Mouse (Mus musculus): ENCODE results near the gene Txnl4b.

Gene Txnl4b

DNA sequence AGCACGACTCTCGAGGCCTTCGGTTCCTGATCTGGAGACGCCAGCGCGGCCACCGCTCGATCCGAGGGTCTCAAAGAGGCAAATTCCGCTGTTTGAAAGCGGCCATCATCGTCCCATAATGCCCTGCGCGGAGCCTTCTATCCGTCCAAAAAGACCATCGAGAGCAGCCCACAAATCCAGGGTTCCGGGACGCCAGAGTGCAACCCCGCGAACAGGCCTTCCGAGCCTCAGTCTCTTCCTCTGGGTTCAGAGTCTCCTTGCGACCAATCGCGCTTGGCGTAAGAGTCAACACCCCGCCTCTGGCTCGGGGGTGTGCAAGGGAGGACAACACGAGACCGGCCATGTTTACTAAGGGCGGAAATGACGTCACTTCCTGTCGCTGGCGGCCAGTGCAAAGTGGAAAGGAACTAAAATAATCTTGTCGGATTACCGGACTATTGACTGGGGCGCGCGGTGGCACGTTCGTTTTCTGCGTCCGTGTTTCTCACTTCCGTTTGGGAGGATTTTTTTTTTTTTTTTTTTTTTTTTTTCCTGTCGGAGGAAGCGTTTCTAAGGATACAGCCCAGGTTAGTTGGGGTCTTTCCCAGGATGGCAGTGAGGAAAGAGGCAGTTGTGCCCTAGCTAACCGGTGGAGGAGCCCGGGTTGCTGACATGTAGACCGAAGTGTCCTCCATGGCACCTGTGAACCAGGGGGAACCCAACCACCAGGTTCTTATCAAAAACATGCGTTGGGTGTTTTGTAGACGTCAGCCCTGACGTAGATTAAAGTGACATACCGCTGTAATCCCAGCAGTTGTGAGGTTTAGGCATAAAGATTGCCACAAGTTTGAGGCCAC, at the start of gene Txnl4b, which contains the start of gene Dhx38:
Txnl4b (plus strand) TSS at position 395 of the 836 bp plus-strand sequence.
Dhx38 (minus strand) TSS at position 364 of the 836 bp plus-strand sequence.
- peak; percentile 99 for DNase-seq (ENCODE audit: low read depth, low spot score)

DNA sequence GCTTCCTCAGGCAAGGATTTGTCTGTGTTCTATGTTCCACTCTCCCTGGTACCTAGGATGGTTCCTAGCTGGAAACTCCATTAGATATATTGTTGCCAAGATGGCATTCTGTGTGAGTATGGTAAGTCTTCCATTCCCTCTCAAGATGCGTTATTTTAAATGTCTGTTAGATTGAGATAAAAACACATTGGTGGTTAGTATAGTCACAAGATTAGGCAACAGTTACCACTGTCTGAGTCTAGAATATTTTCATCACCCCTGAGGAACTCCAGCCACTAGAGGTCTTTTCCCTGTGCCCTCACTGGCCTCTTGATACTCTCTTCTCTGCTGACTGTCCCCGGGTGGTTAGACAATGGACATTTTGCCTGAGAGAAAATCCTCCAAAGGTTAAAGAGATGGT, 41.7 kb upstream of the Txnl4b start:
- DNase-seq (ENCODE audit: low read depth, low spot score), result no peak

DNA sequence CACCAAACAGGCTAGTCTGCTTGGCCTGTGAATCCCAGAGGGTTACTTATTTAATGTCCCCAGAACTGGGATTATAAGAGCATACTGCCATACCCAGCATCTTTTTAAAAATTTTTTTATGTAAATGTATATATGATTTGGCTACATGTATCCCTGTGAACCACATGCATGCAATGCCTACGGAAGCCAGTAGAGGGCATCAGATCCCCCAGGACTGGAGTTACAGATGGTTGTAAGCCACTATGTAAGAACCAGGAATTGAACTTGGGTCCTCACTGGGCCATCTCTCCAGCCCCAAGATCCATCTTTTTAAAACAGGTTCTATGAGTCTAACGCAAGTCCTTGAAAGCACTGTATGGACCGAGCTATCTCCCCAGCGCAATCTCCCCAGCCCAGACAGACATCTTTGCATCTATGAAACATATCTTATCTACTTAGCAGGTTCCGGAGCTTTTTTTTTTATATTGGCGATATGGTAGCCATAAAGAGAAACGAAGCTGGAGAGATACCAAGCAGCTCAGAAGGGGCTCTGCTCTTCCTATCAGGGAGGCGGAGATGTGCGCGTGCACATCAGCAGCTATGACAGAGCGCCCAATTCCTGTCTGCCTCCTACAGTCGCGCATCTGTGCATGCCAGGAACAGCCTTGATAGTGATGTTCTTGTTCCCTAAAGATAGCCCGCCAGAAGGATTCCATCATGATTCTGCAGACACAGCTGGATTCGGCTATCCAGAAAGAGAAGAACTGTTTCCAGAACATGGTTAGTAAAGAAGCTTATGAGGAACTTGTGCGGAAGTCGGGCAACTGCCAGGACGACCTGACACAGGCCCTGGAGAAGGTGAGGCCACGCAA, 30.3 kb upstream of the Txnl4b start:
- DNase-seq (ENCODE audit: low read depth, low spot score), result no peak

DNA sequence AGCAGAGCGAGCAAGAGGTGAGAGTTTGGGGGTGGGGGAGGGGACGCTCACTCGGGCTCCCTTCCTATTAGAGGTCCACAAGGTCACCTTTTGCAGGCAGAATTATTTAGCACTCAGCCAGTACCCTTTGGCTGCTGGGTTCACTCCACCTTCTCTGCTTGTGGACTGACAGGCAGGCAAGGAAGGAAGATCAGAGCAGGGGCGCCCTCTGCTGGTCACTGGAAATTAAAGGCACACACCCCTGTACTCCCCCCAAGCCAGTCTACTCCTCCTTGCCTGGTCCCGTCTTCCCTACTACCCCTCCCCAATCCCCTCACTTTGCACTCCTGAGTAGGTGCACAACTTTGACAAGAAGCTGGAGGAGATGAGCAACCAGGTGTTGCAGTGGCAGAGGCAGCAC, 29.0 kb upstream of the Txnl4b start:
- DNase-seq (ENCODE audit: low read depth, low spot score), result peak; percentile 40

DNA sequence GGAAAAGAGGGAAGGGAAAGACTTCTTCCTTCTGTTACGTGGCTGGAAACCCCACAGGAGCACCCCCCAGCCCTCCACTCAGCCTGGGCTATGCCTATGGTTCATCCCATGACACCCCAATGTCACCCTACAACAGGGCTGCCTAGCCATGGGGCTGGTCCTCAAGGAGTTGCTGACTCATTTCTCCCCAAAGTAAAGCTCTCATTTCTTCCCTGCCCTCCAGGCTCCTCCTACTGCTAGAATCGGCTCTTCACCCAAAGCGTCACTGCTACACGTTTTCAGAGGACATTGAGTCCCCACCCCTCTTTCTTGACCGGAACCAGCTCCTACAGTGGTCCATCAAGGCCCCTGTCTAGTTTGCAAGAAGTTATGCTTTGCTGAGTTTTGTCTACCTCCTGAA, 23.5 kb upstream of the Txnl4b start:
- DNase-seq (ENCODE audit: low read depth, low spot score), result no peak

DNA sequence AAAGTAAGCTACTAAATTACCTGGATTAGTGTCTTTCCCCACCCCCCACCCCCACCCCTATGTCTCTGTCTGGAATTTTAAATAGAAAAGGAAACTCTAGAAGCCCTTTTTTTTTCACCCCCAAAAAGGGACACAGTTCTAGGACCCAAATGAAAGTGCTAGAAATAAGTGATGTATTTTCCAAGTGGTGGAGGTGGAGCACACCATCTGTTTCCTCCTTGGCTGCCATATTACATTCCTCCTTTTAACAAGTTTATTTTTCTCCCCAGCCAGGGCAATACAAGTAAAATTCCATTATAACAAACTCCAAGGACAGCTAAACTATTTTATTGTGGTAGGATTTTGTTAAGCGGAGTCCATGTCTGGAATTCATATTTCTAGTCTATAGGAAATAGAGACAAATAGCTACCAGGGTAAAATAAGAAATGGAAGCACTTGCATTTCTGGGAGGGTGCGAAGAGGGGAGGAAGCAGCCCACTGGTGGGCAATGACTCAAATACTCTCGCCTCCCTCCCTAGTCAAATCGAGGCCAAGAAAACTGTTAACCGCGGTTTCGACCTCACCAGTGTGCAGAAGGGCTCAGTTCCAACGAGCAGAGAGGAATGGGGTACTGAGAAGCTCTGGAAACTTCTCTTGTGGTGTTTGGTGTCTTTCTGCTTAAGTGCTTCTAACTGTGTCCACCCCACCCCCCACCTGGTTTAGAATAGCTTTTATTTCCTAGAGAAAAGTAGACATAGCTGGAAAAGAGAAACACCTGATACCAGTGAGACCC, 22.8 kb upstream of the Txnl4b start:
- DNase-seq (ENCODE audit: low read depth, low spot score), result no peak

DNA sequence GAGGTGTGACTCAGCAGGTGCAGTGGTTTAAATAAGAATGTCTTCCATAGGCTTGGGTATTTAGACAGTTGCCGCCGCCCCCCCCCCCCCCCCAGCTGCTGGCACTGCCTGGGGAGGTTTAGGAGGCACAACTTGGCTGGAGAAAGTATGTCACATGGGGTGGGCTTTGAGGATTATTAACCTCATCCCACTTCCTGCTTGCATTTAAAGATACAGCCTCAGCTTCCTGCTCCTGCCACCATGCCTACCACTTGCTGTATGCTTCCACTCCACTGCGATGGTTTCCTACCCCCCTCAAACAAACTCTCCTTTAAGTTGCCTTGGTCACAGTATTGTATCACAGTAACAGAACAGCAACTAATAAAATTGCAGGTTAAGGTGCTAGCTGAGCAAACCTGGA, 21.6 kb upstream of the Txnl4b start:
- no peak for DNase-seq (ENCODE audit: low read depth, low spot score)

DNA sequence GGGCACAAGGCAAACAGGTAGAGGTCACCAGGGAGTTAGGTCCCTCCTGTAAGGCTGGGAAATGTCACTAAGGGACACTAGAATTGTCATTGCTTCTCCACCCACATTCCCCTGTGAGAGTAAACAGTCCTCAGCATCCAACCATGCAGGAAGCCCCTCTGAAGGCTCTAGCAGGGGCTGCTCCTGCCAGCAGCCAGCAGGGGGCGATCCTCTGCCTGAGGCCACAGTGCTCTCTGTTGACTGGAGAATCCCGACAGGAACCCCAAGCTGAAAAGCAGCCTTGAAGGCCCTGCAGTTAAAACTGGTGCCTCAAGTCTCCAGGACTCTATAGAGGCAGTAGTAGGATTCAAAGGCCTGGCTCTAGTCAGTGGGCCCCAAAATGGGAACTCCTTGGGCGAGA, 14.0 kb upstream of the Txnl4b start:
- DNase-seq (ENCODE audit: low read depth, low spot score), result no peak

DNA sequence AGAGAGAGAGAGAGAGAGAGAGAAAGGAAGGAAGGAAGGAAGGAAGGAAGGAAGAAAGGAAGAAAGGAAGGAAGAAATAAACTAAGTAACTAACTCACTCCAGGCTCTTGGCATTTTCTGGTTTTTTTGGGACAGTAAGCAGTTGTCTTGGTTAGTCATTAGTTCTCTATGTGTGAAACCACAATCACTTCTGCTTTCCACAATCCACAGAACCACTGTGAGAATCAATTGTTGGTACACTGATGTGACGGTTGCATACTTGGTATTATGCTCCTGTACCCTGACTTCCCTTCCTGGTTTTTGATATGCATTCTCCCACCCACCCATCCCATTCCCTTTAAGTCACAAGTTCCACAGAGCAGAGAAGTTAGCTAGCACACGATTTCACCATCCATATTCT, 1.8 kb upstream of the Txnl4b start:
- DNase-seq (ENCODE audit: low read depth, low spot score), result no peak

DNA sequence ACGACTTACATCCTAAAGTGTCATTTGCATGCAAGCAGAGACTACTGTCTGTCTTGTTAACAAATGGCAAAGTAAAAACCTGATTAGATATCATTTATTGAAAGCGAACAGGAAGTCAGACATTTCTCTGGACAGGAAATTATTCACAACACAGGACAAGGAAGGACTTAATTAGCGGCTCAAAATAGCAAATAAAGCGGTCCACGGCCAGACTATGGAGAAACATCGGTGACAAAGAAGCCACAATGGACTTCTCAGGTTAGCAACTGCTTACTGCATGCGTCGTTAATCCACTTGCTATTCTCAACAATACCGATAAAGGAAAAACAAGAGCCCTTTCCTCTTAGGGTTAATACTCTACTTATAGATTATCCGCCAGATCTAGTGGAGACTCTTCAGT, 926 bp upstream of the Txnl4b start:
- no peak for DNase-seq (ENCODE audit: low read depth, low spot score)

DNA sequence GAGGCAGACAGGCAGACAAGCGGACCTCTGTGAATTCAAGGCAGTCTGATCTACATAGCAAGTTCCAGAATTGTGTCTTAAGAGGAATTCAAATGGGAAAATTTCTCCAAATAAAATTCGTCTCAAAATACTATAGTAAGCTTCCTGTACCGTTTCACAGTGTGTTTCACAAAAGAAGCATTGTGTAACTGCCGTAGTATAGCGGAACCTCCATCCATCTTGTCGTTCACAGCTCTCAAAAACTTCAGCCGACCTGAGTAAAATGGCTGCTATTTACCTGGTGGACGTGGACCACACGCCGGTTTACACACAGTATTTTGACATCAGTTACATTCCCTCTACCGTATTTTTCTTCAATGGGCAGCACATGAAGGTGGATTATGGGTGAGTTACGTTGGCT, 5.4 kb downstream of the Txnl4b start:
- DNase-seq (ENCODE audit: low read depth, low spot score), result no peak

DNA sequence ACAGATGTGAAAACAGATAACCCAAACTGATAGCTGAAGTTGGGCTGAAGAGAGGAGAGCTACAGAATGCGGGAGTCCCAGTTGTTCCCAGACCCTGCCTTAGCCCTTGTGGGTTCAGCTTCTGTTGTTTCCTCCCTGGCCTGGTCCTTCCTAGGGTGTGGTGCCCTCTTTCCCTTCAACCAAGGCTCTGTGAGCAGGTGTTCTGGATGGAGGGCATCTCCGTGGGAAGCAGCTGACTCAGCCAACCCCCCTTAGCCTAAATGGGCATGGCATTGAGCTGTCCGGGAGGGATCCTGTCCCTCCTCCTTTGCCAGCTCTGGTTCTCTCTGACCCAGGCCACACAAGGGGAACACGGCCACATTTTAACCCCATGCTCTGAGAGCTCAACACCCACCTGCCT, 10.6 kb downstream of the Txnl4b start:
- DNase-seq (ENCODE audit: low read depth, low spot score), result no peak

DNA sequence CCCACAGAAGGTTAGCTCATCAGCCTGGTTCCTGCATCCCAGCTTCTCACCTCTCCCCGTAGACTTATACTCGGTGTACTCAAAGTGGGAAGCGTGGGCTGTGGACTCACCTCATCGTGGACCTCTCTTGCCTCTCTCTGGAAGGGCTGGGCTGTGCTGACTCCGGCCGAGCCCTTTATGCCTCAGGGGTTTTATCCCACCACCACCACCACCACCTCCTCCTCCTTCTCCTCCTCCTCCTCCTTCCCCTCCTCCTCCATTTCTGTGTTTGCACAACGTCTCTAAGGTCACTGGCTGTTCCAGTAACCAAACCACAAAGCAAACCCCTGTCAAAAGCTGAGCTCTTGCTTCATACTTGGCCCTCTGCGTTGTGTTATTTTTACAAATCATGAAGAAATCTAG, 13.2 kb downstream of the Txnl4b start, which contains the start of gene Hp:
Hp (minus strand) TSS at position 273 of the 402 bp plus-strand sequence.
- no peak for DNase-seq (ENCODE audit: low read depth, low spot score)

DNA sequence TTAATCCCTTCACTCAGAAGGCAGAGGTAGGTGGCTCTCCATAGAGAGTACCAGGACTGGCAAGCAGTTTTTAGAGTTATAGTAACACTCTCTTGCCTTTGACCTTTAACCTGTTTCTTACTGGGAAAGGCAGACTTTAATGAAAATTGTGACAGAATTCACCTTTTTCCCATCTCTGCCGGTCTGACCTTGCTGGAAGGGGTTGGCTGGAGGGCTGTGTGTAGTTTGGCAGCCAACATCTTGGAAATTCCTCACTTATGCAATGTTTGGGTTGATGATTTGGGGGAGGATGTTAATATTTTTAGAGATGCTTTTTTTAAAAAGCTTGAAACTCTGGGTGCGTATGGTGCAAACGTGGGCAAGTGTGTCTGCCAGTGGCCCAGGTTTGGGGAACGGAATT, 18.6 kb downstream of the Txnl4b start:
- no peak for DNase-seq (ENCODE audit: low read depth, low spot score)

DNA sequence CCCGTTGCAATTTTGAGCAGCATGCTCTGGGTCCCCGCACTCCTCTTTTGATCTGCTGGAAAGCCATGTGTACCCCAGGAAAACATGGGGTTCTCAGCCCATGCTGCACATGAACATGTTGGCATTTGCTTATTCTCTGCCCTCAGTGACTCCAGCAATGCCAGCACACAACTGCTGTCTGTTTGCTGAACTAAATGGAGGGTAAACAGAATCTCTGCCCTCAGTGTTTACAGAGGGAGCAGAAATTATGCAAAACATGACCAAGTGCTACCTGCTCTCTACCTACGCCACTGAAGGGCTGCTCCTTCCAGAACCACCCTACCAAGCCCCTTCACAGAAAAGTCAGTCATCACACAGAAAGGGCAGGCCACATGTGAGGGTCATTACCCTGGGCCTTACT, 19.1 kb downstream of the Txnl4b start:
- no peak for DNase-seq (ENCODE audit: low read depth, low spot score)

DNA sequence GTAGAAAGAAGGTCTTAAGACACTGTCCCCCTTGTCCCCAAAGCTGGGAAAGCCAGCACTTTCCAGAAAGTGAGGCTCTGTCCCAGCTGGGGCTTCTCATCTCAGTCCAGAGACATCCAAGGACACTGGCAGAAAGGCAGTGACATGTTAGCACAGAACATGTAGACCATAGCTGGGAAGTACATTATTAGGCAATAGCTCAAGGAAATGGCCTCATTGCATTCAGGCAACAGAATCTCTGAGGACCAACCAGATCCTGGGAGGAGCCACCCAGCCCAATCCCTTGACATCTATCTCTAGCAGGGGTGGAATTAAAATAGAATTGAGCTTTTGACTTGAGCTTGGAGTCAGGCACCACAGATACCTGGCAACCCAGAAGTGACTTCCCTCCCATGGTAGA, 20.0 kb downstream of the Txnl4b start:
- no peak for DNase-seq (ENCODE audit: low read depth, low spot score)

DNA sequence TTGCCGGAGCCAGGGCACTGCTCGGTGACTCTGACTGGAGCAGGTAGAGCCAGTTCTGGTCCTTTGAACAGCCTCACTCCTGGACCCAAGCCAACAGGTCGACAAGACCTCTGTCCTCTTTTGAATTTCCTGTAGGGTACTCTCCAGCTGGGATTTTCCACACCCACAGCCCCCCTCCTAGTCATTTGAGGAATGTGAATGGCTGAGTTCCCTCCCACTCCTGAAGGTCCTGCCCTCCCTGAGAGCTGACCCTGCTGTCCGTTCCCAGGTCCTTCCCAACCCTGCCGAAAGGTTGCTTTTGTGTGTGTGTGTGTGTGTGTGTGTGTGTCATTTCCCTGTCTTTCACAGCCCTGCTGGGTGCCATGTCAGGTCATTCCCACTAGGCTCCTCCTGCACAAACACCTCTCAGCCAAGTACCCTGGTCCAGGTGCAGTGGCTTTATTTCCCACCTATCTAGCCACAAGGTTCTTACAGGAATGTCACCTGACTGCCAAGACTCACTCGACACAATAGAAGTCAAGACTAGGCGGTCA, 21.3 kb downstream of the Txnl4b start:
- no peak for DNase-seq (ENCODE audit: low read depth, low spot score)

DNA sequence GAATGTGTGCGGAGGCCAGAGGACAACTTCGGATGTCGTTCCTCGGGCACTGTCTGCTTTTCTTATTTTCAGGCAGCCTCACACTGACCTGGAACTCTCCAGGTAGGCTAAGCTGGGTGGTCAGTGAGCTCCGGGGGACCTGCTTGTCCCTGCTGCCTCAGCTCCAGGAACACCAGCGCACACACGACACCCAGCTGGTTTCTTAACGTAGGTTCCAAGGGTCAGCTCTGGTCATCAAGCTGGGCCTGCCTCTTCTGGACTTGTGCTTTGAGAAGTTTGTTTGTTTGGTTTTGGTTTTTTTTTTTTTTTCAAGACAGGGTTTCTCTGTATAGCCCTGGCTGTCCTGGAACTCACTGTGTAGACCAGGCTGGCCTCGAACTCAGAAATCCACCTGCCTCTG, 25.2 kb downstream of the Txnl4b start:
- DNase-seq (ENCODE audit: low read depth, low spot score), result no peak

DNA sequence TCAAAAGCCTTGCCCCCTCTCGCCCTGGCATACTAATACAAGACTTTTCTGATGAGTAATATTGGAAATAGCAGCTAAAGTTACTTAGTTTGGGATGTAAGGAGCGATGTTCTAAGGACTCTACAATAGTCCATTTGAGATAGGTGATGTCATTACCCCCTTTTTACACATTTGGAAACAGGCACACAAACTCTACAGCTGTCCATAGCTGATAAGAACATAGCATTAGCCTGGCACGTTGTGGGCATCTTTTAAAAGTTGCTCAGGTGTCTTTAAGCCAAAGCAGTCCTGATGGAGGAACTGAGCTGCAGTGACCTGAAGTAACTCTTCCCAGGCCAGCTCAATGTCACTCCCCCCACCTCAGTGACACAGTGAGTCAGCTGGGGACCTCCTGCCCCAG, 25.7 kb downstream of the Txnl4b start:
- no peak for DNase-seq (ENCODE audit: low read depth, low spot score)

DNA sequence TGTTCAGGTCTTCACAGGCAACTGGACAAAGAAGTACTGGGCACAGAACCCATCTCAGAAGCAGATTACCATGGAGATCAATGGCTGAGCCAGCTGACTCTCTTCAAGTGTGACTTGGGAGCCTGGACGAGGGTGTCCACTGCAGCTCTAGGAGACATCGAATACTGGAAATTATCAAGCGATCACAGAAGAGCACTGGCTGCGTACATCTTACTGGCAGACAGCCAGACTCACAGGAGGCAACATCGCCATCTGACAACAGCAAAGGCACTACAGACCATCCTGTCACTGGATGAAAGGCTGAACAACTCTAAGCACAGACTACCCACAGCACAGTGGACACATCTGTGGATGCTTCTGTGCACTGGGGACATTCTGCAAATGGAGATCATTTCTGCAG, 26.5 kb downstream of the Txnl4b start:
- no peak for DNase-seq (ENCODE audit: low read depth, low spot score)

DNA sequence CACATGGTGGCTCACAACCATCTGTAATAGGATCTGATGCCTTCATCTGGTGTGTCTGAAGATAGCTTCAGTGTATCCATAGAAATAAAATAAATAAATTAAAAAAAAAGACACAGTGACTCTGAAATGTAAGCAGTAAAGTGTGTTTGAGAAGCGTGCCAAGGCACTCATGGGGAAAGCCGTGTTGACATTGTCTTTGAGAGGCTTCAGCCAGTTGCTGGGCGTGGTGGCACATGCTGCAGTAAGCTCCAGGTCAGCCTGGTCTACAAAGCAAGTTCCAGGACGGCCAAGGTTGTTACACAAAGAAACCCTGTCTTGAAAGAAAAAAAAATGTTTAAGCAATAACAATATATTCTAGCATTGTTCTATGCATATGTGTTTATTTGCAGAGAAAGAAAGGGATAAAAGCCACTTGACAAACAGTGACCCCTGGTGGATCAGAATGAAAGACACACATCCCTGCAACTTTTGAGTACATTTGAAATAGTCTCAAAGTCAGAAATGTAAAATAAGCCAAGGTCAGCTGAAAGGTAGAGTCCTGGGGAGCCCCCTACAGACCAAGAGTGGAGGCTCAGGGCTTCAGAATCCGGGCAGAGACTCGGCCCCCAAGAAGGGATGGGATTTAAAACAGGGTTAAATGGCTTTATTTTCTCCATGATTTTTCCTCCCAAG, 27.6 kb downstream of the Txnl4b start:
- no peak for DNase-seq (ENCODE audit: low read depth, low spot score)
